Mouse (Mus musculus): ENCODE data around the gene Cdk11b. TPM values are rescaled to one million over a fixed set of nuclear protein-coding genes. Genes with fewer than 3 reads are reported as not detected.
A peak's percentile ranks its signal among the peaks of the same experiment; 100 is the strongest.
"Not testable (repeated sequence)": the region's sequence is repeated elsewhere in the genome, so short reads cannot be mapped to it uniquely, and the experiment has no call there.

The Cdk11b gene
- polyA plus RNA-seq, 1 experiment from 2014 or later, result 53.0 TPM

DNA sequence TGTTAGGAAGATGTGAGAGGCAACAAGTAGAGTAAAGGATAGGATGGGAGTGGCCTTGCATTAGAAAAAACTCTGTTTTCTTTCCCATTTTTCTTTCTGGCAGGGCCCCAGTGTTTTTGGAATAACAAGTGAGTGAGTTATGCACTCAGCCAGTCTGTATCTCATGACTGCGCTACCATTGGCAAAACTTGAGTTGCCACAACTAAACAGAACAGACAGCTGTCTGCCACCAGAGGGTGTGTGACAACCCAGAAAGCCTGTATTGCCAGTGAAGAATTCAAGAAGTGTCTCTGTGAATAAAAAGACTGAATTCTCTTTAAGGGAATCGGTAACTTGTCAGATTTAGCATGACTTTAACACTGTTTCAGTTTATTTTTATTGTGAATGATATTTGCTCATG, 51.3 kb downstream of the Cdk11b start:
- ATAC-seq (ENCODE audit: low FRiP score, low read depth), result no peak
- 84% methylated on average over 2 of the region's 2 CpGs for WGBS
- Histone ChIP-seq H3K4me3 (no peak overlapping the region), H3K27ac (replicated peaks) (no peak overlapping the region), H3K9me3 (no peaks in the 10 kb centered on the region), H3K36me3 (no peaks in the 10 kb centered on the region), H3K4me1 (replicated peaks) (no peaks in the 10 kb centered on the region), H3K9ac (no peak overlapping the region), H3K27me3 (no peaks in the 10 kb centered on the region), H3K4me2 (no peak overlapping the region)

DNA sequence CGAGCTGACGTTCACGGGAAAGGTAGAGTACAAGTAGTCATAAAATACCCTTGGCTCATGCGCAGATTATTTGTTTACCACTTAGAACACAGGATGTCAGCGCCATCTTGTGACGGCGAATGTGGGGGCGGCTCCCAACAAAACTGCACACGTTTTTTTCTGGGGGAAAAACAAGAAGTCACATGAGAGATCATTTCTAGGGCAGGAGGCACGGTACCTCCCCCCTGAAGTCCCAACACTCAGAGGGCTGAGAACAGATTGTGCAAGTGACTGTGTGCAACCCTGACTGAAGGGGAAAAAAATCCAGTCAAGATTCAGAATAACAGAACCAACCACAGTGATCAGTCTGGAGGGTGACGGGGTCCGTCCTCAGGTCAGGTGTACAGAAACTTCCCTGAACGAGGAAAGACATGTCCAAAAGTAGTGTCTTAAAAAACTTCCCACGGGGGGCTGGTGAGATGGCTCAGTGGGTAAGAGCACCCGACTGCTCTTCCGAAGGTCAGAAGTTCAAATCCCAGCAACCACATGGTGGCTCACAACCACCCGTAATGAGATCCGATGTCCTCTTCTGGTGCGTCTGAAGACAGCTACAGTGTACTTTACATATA, 59.1 kb downstream of the Cdk11b start:
- not testable (repeated sequence) for H3K36me3 ChIP-seq; H3K27me3 ChIP-seq; H3K9me3 ChIP-seq; H3K27ac ChIP-seq (replicated peaks); ATAC-seq (ENCODE audit: low FRiP score, low read depth); H3K4me1 ChIP-seq (replicated peaks); H3K9ac ChIP-seq; H3K4me2 ChIP-seq; H3K4me3 ChIP-seq
- WGBS, result 90% methylated on average over 16 of the region's 19 CpGs

DNA sequence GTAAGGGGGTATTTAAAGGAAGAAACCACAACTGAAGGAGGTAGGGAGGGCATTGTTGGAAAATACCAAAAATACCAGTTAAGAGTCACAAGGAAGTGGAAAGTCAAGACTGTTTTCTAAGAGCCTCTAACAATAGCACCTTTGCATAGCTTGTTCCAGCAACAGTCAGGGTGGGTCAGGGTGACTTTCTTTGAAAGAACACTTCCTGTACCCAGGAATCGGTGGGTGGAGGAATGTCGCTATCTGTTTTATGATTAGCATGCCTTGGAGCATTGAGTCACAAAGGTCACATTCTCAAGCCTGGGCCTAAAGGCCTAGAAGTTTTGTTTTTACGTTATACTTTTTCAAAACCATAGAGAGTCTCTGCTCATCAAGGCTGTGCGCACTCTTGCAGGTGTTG, 63.1 kb downstream of the Cdk11b start:
- H3K27ac ChIP-seq (replicated peaks); H3K4me3 ChIP-seq; H3K4me1 ChIP-seq (replicated peaks); H3K4me2 ChIP-seq; ATAC-seq (ENCODE audit: low FRiP score, low read depth); H3K36me3 ChIP-seq; H3K9ac ChIP-seq; H3K27me3 ChIP-seq; H3K9me3 ChIP-seq: not testable (repeated sequence)
- 89% methylated on average over 4 of the region's 4 CpGs for WGBS

DNA sequence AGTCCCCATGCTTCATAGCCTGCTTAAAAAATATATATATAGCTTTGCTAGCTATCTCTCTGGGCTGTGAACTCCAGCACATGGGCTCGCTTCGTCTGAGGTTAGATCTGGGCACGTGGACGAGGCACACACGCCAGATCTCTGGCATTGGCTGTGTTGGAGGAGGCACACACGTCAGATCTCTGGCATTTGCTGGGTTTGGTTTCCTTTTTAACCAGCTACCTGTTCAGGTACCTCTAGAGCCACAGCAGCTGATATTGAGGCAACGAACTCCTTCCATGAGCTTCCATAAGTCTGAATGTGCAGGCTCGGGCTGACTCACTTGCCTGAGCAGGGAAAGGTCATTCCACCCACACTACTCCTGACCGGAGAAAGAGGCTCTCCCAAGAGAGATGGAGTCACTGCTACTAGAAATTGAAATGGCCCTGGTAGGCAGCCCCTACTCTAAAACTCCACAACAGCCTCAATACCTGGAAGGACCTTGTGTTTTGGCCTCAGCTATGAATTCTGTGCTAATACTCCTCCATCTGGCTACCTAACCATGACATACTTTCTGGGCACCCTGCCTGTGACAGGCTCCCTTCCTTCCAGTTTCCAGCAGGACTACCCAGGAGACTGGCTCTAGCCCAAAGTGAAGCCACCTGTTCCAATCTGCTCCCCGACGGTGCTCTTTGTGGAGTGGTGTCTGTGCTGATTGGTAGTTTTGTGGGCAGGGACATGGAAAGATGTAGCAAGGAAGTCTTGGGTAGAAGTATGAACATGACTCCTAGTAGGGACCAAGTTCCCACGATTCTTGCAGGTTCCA, 66.1 kb downstream of the Cdk11b start:
- no peak for ATAC-seq (ENCODE audit: low FRiP score, low read depth)
- Histone ChIP-seq H3K9me3 (no peaks in the 10 kb centered on the region), H3K9ac (no peak overlapping the region), H3K4me2 (no peak overlapping the region), H3K27me3 (no peaks in the 10 kb centered on the region), H3K4me1 (replicated peaks) (peaks cover 17% of the 10 kb centered on the region), H3K27ac (replicated peaks) (no peak overlapping the region), H3K4me3 (no peak overlapping the region), H3K36me3 (no peaks in the 10 kb centered on the region)
- 89% methylated on average over 12 of the region's 12 CpGs for WGBS

DNA sequence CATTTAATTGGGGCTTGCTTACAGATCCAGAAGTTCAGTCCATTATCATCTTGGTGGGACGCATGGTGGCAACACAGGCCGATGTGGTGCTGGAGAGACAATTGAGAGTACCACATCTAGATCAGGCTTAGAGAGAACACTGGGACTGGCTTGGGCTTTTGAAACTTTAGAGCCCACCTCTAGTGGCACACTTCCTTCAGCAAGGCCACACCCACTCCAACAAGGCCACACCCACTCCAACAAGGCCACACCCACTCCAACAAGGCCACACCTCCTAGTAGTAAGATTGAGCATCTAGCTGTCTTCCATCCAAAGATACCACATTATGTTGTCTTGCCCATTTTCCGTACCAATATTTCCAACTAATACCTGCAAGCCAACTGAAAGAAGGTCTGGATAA, 67.8 kb downstream of the Cdk11b start:
- no peaks in the 10 kb centered on the region for H3K27me3 ChIP-seq
- WGBS, result 96% methylated on average over 3 of the region's 3 CpGs
- no peaks in the 10 kb centered on the region for H3K36me3 ChIP-seq
- peaks cover 32% of the 10 kb centered on the region for H3K4me1 ChIP-seq (replicated peaks)
- H3K9ac ChIP-seq, result no peak overlapping the region
- no peaks in the 10 kb centered on the region for H3K9me3 ChIP-seq
- no peak overlapping the region for H3K4me3 ChIP-seq
- no peak overlapping the region for H3K4me2 ChIP-seq
- no peak overlapping the region for H3K27ac ChIP-seq (replicated peaks)
- ATAC-seq (ENCODE audit: low FRiP score, low read depth), result no peak

DNA sequence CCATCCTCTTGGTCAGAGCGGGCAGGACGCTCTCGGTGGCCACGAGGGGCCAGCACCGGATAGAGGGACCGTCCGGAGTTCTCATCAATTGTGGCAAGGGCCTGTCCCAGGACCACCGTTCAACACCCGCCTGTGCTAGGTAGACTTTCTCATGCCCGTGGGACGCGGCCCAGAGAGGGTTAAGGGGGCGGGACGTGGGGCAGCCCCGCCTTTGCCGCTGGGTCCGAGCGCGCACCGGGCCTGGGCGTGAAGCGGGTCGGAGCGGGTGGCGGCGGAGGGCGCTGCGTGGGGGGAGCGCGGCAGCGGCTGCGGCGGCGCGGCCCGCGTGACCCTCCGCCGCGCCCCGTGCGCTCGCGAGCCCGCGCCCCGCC, 69.4 kb downstream of the Cdk11b start, which contains the start of gene Fndc10:
TSS of gene Fndc10 (plus strand) at position 232 of the 371 bp plus-strand sequence.
- ATAC-seq (ENCODE audit: low FRiP score, low read depth), result peak; percentile 86
- no peaks in the 10 kb centered on the region for H3K27me3 ChIP-seq
- under 1% methylated on average over 28 of the region's 47 CpGs for WGBS

DNA sequence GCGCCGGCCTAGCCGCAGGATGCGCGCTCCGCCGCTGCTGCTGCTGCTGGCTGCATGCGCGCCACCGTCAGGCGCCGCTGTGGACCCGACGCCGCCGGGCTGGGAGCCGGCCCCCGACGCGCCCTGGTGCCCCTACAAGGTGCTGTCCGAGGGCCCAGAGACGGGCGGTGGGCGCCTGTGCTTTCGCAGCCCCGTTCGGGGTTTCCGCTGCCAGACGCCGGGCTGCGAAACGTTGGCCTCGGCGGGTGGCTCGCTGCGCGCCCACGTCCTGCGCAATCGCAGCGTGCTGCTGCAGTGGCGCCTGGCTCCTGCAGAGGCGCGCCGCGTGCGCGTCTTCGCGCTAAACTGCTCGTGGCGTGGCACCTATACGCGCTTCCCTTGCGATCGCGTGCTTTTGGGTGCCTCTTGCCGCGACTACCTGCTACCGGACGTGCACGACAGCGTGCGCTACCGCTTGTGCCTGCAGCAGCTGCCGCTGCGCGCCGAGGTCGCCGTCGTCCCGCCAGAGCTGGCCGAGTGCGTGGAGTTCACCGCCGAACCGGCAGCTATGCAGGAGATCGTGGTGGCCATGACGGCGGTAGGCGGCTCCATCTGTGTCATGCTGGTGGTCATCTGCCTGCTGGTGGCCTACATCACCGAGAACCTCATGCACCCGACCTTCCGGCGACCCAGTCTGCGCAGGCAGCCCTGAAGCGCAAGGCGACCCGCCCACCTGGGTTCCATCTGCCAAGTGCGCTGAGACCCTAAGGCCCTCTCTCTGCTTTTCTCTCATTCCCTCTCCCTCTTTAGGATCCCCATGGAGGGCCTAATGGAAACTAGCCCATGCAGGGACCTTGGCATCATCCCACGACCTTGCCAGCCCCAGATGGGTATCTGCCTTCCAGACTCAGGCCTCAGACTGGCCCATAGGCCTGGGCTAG, 70.1 kb downstream of the Cdk11b start:
- peak overlapping the region; percentile 87 for H3K9ac ChIP-seq
- H3K36me3 ChIP-seq, result no peaks in the 10 kb centered on the region
- under 1% methylated on average over 86 of the region's 92 CpGs for WGBS
- peak; percentile 87 for ATAC-seq (ENCODE audit: low FRiP score, low read depth)
- H3K4me2 ChIP-seq, result peak overlapping the region; percentile 96
- H3K27ac ChIP-seq (replicated peaks), result peak overlapping the region; percentile 99
- H3K9me3 ChIP-seq, result no peaks in the 10 kb centered on the region
- no peaks in the 10 kb centered on the region for H3K27me3 ChIP-seq
- peak overlapping the region; percentile 79 for H3K4me3 ChIP-seq
- peaks cover 32% of the 10 kb centered on the region for H3K4me1 ChIP-seq (replicated peaks)

More for the DNA sequence above, 69.4 kb downstream of the Cdk11b start, which contains the start of gene Fndc10:
- peak within 1 kb of the TSS; percentile 99 for H3K27ac ChIP-seq (replicated peaks)
- peak within 1 kb of the TSS; percentile 87 for H3K9ac ChIP-seq
- H3K4me3 ChIP-seq, result peak within 1 kb of the TSS; percentile 79
- peak within 1 kb of the TSS; percentile 96 for H3K4me2 ChIP-seq
- no peaks in the 10 kb centered on the region for H3K9me3 ChIP-seq
- no peaks in the 10 kb centered on the region for H3K36me3 ChIP-seq
- H3K4me1 ChIP-seq (replicated peaks), result peaks cover 32% of the 10 kb centered on the region

DNA sequence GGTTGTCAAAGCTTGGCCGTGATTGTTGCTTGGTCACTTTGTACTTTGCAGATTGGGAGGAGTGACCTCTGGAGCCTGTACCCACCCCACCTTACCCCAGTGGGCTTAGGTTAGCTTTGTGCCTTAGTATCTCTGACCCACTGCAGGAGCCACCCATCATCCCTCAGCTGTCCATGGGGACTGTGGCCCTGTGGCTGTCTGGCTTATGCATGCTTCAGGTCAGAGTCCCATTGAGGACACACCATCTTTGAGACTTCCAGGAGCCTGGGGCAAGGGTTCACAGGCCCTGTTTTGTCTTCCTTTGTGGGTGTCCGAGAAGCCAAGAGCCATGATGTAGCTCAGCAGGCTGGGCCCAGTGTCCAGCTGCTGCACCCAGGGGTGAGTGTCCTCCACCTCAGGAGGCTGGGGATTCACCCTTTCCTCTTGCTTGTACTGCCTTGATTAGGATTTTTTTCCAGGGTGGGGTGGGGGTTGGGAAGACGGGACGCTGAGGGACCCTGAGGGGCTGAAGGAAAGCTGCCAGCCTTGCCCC, 70.9 kb downstream of the Cdk11b start:
- Histone ChIP-seq H3K9ac (peak overlapping the region; percentile 87), H3K9me3 (no peaks in the 10 kb centered on the region), H3K4me1 (replicated peaks) (peaks cover 32% of the 10 kb centered on the region), H3K4me3 (peak overlapping the region; percentile 79), H3K4me2 (peak overlapping the region; percentile 96), H3K36me3 (no peaks in the 10 kb centered on the region), H3K27me3 (no peaks in the 10 kb centered on the region), H3K27ac (replicated peaks) (peak overlapping the region; percentile 99)
- 80% methylated on average over 4 of the region's 4 CpGs for WGBS
- no peak for ATAC-seq (ENCODE audit: low FRiP score, low read depth)

DNA sequence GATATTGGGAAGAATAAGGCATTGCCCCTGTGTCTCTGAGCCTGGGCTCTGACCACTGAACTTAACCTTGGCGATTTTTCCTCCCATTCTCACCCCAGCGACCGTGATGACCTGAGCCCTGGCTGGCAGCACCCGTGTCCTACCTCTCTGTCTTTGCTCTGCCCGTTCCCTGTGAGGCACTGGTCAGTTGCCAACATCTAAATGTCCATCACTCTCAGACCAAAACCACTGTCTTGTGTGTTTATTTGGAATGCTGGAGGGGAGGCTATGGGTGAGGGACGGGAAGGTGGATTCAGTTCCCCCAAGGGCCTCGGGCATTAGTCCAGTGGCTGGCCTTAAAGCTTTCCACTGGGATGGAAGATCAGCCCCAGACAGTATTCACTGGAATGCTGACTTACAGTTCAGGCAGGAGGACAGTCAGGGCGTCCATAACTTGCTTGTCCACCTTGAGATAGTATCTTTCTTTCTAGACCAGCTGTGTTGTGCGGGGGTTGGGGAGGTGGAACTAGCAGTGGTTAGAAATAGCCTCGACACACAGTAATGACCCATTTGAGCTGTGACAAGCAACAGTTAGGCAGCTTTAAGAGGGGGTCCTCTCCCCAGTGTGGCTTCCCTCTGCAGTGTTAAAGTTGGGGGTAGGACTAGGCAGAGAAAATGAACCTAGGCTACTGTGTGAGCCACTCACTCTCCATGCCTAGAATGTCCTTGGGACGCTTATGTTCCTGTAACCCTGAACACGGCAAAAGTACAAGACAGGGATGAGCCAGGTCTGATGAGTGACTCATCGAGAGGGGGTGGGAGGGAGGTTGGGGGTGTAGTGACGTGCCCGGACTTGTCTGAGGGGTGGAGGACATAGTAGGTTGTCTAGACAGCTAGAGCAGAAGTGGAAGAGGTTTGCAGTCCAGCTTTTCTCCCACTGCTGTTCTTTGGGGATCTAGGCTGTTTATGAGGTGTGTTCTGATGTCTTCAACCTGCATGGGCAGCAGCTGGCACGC, 71.9 kb downstream of the Cdk11b start:
- Histone ChIP-seq H3K36me3 (no peaks in the 10 kb centered on the region), H3K9ac (peak overlapping the region; percentile 87; the same call in 1 of the 2 replicates), H3K27ac (replicated peaks) (no peak overlapping the region), H3K27me3 (no peaks in the 10 kb centered on the region), H3K9me3 (no peaks in the 10 kb centered on the region), H3K4me1 (replicated peaks) (peaks cover 32% of the 10 kb centered on the region), H3K4me3 (peak overlapping the region; percentile 79), H3K4me2 (peak overlapping the region; percentile 96)
- 79% methylated on average over 16 of the region's 16 CpGs for WGBS
- ATAC-seq (ENCODE audit: low FRiP score, low read depth), result no peak

Measured in hindbrain, embryonic 15.5 days (tissue).